Mouse (Mus musculus) olfactory bulb, adult 2 months (tissue): ENCODE results near the gene Lancl2.

Experiments
- CTCF ChIP-seq: fragments of 200-500 bp; IDR thresholded peaks from 2 replicates; pipeline ENCODE4 v1.5.1; 2012; ENCODE audit warnings: low read depth, mild to moderate bottlenecking, low read length, moderate library complexity; ENCODE audit not compliant: insufficient read depth
- POLR2A ChIP-seq: fragments of 200-500 bp; IDR thresholded peaks from 2 replicates; pipeline ENCODE4 v1.6.1; 2012; ENCODE audit warnings: mild to moderate bottlenecking, low read depth, low read length, moderate library complexity; ENCODE audit not compliant: insufficient read depth

DNA sequence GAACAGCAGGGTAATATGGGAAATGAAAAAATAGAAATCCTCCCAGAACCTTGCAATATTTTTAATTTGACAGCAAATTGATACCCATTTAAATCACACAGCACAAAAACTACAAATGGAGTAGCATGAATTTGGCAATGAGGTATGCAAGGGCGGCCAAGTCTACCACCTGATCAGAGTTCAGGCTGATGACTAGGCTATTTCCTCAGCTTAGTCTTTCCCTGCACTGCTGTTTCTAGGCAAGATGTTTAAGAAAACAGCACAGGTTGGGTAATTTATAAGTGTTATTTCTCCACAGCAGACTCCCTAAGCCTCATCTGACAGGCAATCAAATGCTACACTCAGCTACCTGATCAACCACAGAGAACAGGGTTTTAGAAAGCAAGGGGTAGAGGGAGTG, 81.9 kb downstream of the Lancl2 start:
- TF ChIP-seq CTCF: no peak
- TF ChIP-seq POLR2A: no peak
